Mouse (Mus musculus): Measurements from ENCODE around the gene Tspan32. TPM values are rescaled to one million over a fixed set of nuclear protein-coding genes. Genes with fewer than 3 reads are reported as not detected.

The Tspan32 gene
- polyA plus RNA-seq, 2 experiments from 2014 or later, result 419 to 490 TPM

DNA sequence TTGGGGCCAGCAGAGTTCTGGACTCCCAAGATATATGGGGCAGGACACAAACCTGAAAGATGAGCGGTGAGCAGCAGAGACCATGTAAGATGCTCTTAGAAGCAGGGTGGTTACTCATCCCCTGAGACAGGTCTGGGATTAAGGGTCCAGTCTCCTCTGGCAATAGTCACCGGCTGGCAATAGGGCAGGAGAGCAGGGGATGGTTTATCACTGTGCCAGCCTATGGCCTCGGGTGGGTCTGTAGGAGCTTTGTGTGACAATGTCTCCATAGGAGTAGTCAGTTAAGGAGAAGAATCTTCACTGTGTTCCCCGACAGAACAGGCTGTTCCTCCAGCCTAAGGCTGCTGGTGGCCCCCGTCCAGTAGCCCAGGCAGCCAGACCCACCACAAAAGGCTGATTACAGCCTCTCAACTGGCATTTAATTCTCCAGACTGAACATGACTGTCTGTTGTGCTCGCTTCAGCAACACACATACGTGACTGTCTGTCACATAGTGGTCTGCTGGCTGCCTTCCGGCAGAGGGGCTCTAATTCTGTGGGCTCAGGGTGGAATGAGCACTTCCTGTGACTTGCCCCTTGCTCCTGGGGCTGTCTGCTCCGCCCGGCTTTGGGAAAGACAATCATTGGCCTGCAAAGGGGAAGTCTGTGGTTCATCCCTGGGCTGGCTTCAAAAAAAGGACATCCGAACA, 50.8 kb downstream of the Tspan32 start:
- no peak for ATAC-seq

DNA sequence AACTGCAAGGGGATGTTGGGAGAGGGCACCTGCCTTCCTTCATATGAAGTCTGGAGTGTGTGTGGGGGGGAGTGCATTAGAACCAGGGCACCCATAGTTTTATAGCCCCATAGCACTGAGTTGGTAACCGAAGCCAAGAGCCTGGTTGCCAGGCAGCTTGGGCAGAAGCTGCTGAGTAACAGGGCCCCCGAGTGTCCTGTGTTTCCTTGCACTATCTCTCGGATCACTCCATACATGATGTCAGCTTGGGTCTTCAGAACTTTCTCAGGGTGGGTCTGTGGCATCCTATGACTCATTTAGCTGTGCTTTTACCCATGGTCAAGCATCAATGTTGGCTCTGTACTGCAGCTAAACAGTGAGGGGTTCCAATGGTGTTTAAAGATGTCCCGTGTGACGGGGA, 52.2 kb downstream of the Tspan32 start:
- ATAC-seq, result no peak

DNA sequence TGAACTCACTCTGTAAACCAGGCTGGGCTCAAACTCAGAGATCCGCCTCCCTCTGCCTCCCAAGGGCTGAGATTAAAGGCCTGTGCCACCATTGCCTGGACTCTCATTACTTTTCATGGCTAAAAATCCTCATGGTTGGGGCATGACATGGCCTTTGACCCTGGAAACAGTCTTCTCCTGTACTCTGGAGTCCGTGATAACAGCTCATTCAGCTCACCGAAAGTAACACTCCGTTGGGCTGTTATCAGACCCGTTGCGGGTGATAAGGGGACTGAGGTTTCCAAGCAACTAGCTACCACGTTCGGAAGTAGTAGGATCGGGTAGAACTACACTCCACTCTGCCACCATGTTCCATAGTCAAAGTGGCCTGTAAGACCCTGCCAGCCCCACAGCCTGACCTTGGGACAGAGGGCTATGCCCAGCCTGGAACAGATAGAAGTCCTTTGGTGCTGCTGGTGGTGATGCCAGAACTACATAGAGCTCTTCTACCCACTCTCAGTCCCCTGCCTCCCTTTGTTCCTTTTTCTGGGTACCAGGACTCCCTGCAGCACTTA, 52.9 kb downstream of the Tspan32 start:
- ATAC-seq, result no peak

DNA sequence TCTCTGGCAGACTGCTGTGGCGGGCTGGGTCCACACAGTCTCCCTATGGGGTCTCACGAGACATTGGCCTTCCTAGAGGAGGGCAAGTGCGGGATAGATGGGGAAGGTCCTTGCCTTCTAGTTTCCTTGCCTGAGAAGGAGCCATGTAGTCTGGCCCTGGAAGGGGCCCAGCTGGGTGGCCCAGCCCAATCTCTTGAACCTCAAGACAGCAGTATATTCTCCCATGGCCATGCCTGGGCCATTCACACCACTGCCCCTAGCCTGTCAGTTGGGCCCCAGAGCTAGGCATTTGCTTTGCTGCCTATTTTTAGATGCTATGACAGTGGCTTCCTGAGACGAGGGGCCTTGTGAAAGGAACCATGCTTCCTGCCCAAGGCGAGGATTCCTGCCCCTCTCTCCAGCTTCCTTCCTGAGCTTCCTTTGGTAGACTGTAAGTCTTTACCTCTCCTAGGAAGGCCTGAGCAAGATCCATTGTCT, 53.4 kb downstream of the Tspan32 start:
- ATAC-seq, result peak; percentile 37

DNA sequence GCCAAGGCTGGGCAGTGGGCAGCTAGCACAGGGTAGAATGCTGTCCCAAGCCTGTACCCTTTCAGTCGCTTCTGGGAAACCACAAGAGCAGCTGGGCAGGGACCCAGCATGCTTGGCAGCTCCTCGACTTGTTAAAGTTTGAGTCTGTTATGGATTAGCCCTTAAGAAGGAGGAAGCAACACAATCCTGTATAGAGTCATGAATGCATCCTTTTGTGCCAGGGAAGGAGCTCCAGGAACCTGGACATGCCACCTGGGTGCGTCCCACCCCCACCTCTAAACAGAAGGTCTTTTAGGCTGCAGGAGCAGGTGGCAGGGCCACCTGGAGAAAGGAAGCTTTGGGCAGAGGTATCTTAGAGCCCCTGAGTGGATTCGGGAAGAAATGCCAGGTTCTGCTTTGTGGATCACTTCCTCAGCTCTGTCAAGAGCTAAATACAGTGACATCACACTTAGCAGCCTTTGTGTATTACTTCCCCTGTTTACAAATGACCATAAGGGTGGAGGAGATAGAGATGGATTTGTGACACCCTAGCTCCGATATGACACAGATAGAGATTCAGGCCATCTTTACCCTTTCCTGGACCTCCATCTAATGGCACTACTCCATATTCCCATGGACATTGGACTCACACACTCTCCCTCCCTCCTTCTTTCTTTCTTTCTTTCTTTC, 54.5 kb downstream of the Tspan32 start:
- no peak for ATAC-seq

DNA sequence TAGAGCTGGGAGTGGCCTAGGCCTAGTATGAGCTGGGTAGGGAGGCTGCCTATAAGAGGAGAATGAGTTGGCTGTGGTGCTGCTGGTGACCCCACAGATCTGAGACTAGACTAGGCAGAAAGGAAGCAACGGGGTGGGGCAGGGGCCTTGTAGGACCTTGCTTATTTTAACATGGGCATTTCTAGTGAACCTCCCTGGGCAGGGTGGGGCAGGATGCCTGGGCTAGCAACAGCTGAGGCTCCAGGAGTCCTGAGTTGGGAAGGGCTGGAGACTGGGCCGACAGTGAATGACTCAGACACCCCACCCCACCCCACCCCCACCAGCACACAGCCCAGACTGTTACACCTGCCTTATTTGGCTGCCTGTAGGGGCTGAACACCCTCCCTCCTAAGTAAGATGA, 57.9 kb downstream of the Tspan32 start:
- ATAC-seq, result no peak

DNA sequence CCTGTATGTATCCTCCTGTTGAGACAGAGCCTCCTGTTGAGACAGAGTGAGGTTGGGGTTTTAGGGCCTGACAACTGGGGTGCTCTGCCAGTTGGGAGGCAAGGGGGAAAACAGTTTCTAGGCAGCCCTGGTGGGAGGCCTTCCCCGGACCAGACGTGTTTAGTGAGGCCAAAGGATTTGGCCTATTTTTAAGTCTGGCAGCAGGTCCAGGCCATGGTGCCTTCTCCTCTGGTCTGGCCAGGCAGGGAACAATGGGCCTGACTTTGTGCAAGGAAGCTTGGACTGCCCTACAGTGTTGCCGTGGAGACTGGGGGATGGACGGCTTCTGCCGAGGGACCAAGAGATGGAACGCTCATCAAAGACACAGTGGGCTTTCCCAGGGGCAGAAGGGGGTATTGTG, 59.4 kb downstream of the Tspan32 start:
- no peak for ATAC-seq

DNA sequence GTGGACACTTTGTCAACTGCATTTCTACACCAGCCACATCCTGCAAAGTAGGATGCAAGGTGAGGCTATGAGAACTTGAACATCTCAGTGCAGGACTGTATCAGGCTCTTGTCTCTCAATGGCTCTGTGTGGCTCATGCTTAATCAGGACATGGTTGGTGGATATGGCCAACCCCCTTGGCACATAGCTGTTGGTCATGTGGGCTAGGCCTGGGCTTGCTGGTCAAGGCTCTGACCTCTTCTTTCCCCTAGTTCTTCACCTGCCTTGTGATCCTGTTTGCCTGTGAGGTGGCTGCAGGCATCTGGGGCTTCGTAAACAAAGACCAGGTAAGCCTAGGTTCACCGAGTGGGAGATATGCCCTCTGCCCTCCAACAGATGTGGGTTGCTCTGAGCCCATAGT, 60.8 kb downstream of the Tspan32 start:
- ATAC-seq, result no peak

DNA sequence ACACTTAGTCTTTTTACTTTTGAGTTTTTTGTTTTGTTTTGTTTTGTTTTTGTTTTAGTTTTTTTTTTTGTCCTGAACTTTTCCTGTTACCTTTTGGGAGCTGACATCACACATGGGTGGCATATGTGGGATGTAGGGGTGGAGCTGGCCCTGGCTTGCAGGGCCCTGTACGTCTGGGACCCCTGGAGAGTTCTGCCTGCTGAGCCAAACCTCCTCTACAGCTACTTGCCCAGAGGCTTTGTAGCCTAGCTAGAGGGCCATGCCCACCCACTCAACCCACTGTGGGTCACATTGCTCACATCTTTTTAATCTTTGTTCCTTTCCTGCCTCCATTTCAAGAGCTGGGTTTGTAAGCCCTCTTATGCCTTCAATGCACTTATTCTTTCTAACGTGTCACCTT, 62.6 kb downstream of the Tspan32 start:
- ATAC-seq, result no peak

DNA sequence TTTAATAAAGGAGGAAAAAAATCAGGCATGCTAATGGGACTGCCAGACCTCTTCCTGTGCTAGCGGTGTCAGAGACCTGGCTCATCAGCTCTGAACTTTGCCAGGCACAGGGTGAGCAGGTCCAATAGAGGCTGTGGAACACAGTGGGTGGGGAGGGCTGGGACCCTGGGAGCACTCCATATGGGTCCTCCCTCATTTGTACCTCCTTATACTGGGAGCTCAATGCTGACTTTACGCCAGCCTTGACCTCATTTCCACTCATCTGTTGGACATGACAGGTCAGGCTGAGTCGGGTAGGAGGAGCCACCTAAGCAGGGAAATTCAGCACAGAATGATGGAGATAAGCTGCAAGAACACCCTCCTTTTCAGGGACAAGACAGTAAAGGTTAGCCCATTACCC, 63.1 kb downstream of the Tspan32 start:
- no peak for ATAC-seq

DNA sequence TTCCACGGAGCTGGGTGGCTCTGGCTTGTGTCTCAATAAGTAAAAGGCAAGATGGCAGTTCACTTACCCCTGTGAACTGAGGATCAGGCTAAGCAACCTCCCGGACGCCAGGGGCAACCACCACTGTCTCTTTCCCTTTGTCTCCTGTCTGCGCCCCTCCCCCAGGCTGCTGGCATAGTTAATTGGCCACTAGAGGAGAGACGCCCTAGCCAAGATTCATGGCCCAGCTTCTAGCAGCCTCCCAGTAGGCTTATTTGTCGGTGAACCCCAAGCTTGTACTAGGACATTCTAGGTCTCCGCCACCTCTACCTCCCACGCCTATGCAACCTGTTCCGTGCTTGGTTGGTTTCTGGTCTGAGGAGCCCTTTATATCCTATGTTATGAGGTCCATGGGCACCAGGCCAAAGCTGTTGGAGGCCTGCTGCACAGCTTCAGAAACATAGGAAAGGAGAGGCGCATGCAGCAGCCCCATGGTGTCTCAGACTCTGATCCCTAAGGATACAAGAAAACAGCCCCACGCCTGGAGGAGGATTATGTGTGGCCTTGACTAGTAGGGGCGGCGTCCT, 63.6 kb downstream of the Tspan32 start:
- no peak for ATAC-seq

DNA sequence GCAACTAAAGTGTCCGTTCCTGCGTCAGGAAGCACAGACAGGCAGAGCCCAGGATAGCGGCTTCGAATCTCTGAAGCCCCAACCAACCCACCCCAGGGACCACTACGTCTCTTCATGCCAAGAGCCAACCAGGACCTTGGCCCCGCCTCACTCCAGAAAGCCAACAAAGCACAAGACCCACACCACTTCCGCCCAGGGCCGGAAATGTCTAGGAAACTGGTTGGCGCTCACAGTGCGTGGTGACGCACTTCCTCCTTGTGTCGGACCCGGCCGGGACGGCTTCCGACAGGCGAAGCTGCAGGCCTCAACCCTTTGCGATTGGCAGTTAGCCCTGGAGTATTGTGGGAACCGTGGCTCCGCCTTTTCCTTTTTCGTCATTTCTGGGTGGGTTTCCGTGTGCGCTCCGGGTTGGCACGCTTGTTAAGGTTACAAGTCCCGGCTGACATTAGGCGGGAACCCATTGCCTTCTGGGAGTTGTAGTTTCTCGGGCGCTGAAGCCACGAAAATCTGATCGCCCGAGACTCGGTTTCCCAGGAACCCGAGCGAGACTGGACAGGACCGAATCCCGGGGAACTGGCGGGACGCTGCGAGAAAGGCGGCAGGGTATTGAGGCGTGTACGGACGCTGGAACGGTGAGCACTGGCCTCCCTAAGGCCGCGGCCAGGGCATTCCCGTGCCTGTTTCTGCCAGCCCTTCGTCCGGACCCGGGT, 64.2 kb downstream of the Tspan32 start, which contains the start of gene Tssc4:
Tssc4 (plus strand) TSS at position 368 of the 710 bp plus-strand sequence.
- ATAC-seq, result peak; percentile 95

Other genes with a start within 250 kb of the Tspan32 start
- gene Th, start 73.9 kb upstream of the Tspan32 start, polyA plus RNA-seq (2017; shearing (Covaris generic)), result not detected
- under 1 TPM in 1 of 2 experiments, not detected in 1; 0.29 TPM for gene Ascl2, start 35.8 kb upstream of the Tspan32 start, polyA plus RNA-seq (2017; shearing (Covaris generic))
- gene Cd81, start 47.7 kb downstream of the Tspan32 start, polyA plus RNA-seq (2017; shearing (Covaris generic)), result 100 to 1,000 TPM; 155 to 235 TPM
- 10 to 100 TPM; 22.8 to 50.7 TPM for gene Tssc4, start 64.2 kb downstream of the Tspan32 start, polyA plus RNA-seq (2017; shearing (Covaris generic))
- not detected for gene Trpm5, start 89.6 kb downstream of the Tspan32 start, polyA plus RNA-seq (2017; shearing (Covaris generic))
- gene Kcnq1, start 101.3 kb downstream of the Tspan32 start, polyA plus RNA-seq (2017; shearing (Covaris generic)), result not detected

Measured in activated CD4-positive, CD25-positive, alpha-beta regulatory T cell, adult 4 months (primary cell).